Mouse (Mus musculus) cortical plate, adult 2 months (tissue): ENCODE data around the gene Ppp4r3b. TPM values are rescaled to one million over a fixed set of nuclear protein-coding genes. Genes with fewer than 3 reads are reported as not detected.
A peak's percentile ranks its signal among the peaks of the same experiment; 100 is the strongest.

ENCODE experiments used
- H3K27ac ChIP-seq: fragments of 200-500 bp; 2 replicates; pipeline ENCODE4 v1.5.1; 2012; ENCODE audit warnings: low read length, control low read depth, inconsistent platforms; ENCODE audit not compliant: insufficient read depth
- H3K4me1 ChIP-seq: fragments of 200-500 bp; 2 replicates; pipeline ENCODE4 v1.6.1; 2011; ENCODE audit warnings: low read length; ENCODE audit not compliant: control insufficient read depth, insufficient read depth
- H3K4me3 ChIP-seq: fragments of 200-500 bp; 2 replicates; pipeline ENCODE4 v1.5.1; 2011; ENCODE audit warnings: mild to moderate bottlenecking, low read length, control low read depth; ENCODE audit not compliant: insufficient read depth
- CTCF ChIP-seq: fragments of 200-500 bp; IDR thresholded peaks from 2 replicates; pipeline ENCODE4 v1.5.1; 2011; ENCODE audit warnings: mild to moderate bottlenecking, control low read depth, low read length; ENCODE audit not compliant: insufficient read depth; ENCODE audit errors: extremely low read depth
- POLR2A ChIP-seq: fragments of 200-500 bp; IDR thresholded peaks from 2 replicates; pipeline ENCODE4 v1.6.1; 2011; ENCODE audit warnings: mild to moderate bottlenecking, low read length, control low read depth; ENCODE audit not compliant: insufficient read depth; ENCODE audit errors: extremely low read depth
- polyA plus RNA-seq: library from polyadenylated mRNA; depleted of rRNA; stranded (reverse); fragments of >200 nt; gene quantifications from 2 replicates; pipeline ENCODE4 v1.2.3, GENCODE M21; 2012

The Ppp4r3b gene
- polyA plus RNA-seq, 1 experiment: 18.4 TPM

GRCm38 (mm10) chr11:29233569-29233968 lies 60.9 kb downstream of the Ppp4r3b start:
- no peak overlapping the region for H3K27ac ChIP-seq
- TF ChIP-seq POLR2A: no peak
- no peak for TF ChIP-seq CTCF
- H3K4me3 ChIP-seq: no peak overlapping the region
- H3K4me1 ChIP-seq: no peaks in the 10 kb centered on the region; the same call in 1 of the 2 replicates

GRCm38 (mm10) chr11:29237364-29237763 lies 64.7 kb downstream of the Ppp4r3b start:
- TF ChIP-seq CTCF: no peak
- TF ChIP-seq POLR2A: no peak

GRCm38 (mm10) chr11:29238047-29238446 lies 65.4 kb downstream of the Ppp4r3b start:
- TF ChIP-seq CTCF: no peak
- no peak for TF ChIP-seq POLR2A
- no peak overlapping the region for H3K4me3 ChIP-seq
- peaks cover 2% of the 10 kb centered on the region; the same call in 1 of the 2 replicates for H3K4me1 ChIP-seq
- no peak overlapping the region for H3K27ac ChIP-seq

More at GRCm38 (mm10) chr11:29237364-29237763, 64.7 kb downstream of the Ppp4r3b start:
- Histone ChIP-seq H3K4me1 (no peaks in the 10 kb centered on the region; the same call in 1 of the 2 replicates), H3K27ac (no peak overlapping the region), H3K4me3 (no peak overlapping the region)

GRCm38 (mm10) chr11:29238551-29238950 lies 65.9 kb downstream of the Ppp4r3b start:
- no peak overlapping the region for H3K27ac ChIP-seq
- peaks cover 2% of the 10 kb centered on the region; the same call in 1 of the 2 replicates for H3K4me1 ChIP-seq
- TF ChIP-seq CTCF (no peak), POLR2A (no peak)
- no peak overlapping the region for H3K4me3 ChIP-seq

- Histone ChIP-seq H3K27ac (no peak overlapping the region), H3K4me3 (no peak overlapping the region), H3K4me1 (peaks cover 2% of the 10 kb centered on the region; the same call in 1 of the 2 replicates)
- TF ChIP-seq POLR2A: no peak
- TF ChIP-seq CTCF: no peak
These were observed 66.7 kb downstream of the Ppp4r3b start for GRCm38 (mm10) chr11:29239353-29239752.

- Histone ChIP-seq H3K4me1 (peaks cover 5% of the 10 kb centered on the region), H3K4me3 (no peak overlapping the region), H3K27ac (no peak overlapping the region)
- no peak for TF ChIP-seq CTCF
- TF ChIP-seq POLR2A: no peak
These were observed 69.3 kb downstream of the Ppp4r3b start for GRCm38 (mm10) chr11:29241961-29242360.

- no peak for TF ChIP-seq CTCF
- TF ChIP-seq POLR2A: no peak
- Histone ChIP-seq H3K4me3 (peak overlapping the region; percentile 82), H3K4me1 (peaks cover 5% of the 10 kb centered on the region), H3K27ac (no peak overlapping the region)
These were observed 73.3 kb downstream of the Ppp4r3b start for GRCm38 (mm10) chr11:29245988-29246387.

DNA sequence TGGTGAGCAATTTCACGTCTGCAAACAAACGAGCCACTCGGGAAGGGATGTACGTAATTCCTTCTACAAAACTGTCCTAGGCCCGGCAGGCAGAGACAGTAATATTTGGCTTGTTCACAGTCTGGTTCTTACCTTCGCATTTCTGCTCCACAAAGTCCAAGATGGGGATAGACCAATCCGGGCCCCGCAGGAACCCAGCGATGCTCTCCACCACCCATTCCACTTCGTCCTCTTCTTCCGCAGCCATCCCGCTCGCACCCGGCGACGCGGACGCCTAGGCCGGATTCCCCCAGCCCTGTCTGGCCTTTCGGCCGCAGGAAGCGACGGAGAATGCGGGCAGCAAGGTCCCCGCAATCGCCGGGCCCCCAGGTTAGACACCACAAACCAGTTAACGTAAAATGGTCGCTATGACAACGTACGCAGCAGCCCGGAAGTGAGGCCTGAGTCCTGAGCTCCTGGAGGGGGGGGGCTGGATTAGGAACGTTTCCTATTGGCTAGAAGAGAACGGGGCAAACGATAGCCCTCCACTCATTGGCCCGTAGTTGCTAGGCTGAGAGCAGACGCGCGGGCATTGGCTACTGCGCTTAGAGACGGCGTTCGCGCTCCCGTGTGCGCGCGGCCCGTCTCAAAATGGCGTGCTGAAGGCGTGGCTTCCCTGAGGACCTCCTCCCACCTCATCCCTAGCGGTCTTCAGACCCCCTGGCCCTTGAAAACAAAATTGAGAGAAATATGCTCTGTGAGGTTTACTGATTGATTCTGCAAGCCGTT lies 74.4 kb downstream of the Ppp4r3b start, which contains the start of gene Cfap36:
TSS of gene Cfap36 (minus strand) at position 527 of the 768 bp plus-strand sequence.
- Histone ChIP-seq H3K4me1 (peaks cover 5% of the 10 kb centered on the region), H3K4me3 (peak within 1 kb of the TSS; percentile 82), H3K27ac (0 out of 2 replicates have a peak within 1 kb of the TSS, but pooled peaks have one; percentile 30)
- TF ChIP-seq POLR2A: peak; percentile 64; the same call in 1 of the 2 replicates
- TF ChIP-seq CTCF: no peak

GRCm38 (mm10) chr11:29247725-29248124 lies 75.0 kb downstream of the Ppp4r3b start:
- Histone ChIP-seq H3K4me3 (peak overlapping the region; percentile 82), H3K4me1 (peaks cover 3% of the 10 kb centered on the region), H3K27ac (no peak overlapping the region)
- TF ChIP-seq POLR2A (no peak), CTCF (no peak)

DNA sequence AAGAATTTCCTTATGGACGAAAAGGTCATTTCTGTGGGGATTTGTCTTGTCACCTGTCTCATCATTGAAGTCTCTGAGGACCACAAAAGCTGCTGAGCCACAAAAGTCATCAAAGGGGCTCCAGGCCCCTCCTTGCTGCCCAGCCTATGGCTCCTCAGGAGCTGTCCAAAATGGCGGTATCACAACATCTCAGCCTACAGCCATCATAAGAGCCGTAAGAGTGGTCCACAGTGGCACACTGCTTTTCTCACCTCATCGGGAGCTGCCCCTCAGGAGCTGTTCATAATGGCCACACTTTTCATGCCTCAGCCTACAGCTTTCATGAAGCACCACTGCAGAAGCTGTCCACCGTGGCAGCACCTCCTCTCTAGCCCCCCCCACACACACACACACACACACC lies 75.7 kb downstream of the Ppp4r3b start:
- no peak for TF ChIP-seq CTCF
- TF ChIP-seq POLR2A: no peak
- H3K27ac ChIP-seq: no peak overlapping the region
- H3K4me3 ChIP-seq: no peak overlapping the region
- peaks cover 3% of the 10 kb centered on the region for H3K4me1 ChIP-seq
